Comparison of ENCODE assay signal across 16 mouse cellular contexts in genomic region chr15:82692955-82693354, GRCm38 (mm10).
"Had no signal": no experiment of that assay in that cellular context is flagged by ENCODE, and none has a peak within 500 bp of the region (broad histone marks: within the 10 kb centered on the region; RNA-seq: fewer than 3 reads in every experiment).

No protein-coding gene starts in this region.

- H3K9ac ChIP-seq: hindbrain, embryonic 15.5 days; limb, embryonic 15.5 days; lung, embryonic 14.5 days; midbrain, embryonic 15.5 days; neural tube, embryonic 12.5 days; stomach, embryonic 15.5 days had no signal

- ATAC-seq: midbrain, embryonic 15.5 days had no signal

- H3K4me3 ChIP-seq: hindbrain, embryonic 15.5 days; layer of hippocampus, adult 2 months; limb, embryonic 15.5 days; midbrain, embryonic 15.5 days; neural tube, embryonic 12.5 days; stomach, embryonic 15.5 days had no signal

- H3K4me1 ChIP-seq: hindbrain, embryonic 15.5 days; limb, embryonic 15.5 days; midbrain, embryonic 15.5 days; neural tube, embryonic 12.5 days; stomach, embryonic 15.5 days had no signal

- H3K9me3 ChIP-seq: hindbrain, embryonic 15.5 days; limb, embryonic 15.5 days; midbrain, embryonic 15.5 days; neural tube, embryonic 12.5 days; stomach, embryonic 15.5 days had no signal

- H3K27ac ChIP-seq: hindbrain, embryonic 15.5 days; kidney, postnatal 0 days; layer of hippocampus, adult 2 months; limb, embryonic 15.5 days; midbrain, embryonic 15.5 days; neural tube, embryonic 12.5 days; stomach, embryonic 15.5 days had no signal

- DNase-seq: kidney, adult 8-10 months; kidney, postnatal 36 days; lung, embryonic 14.5 days; lung, postnatal 10 days; lung, postnatal 4 days; right cerebral cortex, postnatal 4 days; spleen, adult 18-20 months; thymus, postnatal 14 days had no signal

- H3K27me3 ChIP-seq: hindbrain, embryonic 15.5 days; limb, embryonic 15.5 days; midbrain, embryonic 15.5 days; neural tube, embryonic 12.5 days; stomach, embryonic 15.5 days had no signal

- H3K36me3 ChIP-seq: hindbrain, embryonic 15.5 days; limb, embryonic 15.5 days; midbrain, embryonic 15.5 days; neural tube, embryonic 12.5 days; stomach, embryonic 15.5 days had no signal

- H3K4me2 ChIP-seq: hindbrain, embryonic 15.5 days; limb, embryonic 15.5 days; lung, embryonic 14.5 days; midbrain, embryonic 11.5 days; midbrain, embryonic 15.5 days; neural tube, embryonic 12.5 days; stomach, embryonic 15.5 days had no signal
